Mouse (Mus musculus): ENCODE results near the gene Tex2.

- no peak for TF ChIP-seq POLR2A (IDR thresholded peaks at IDR 0.05; ENCODE audit: control insufficient read depth, extremely low read depth, insufficient read depth, low read length, poor library complexity)
- TF ChIP-seq CTCF (IDR thresholded peaks at IDR 0.05; ENCODE audit: borderline replicate concordance, control insufficient read depth, extremely low read depth, insufficient read depth, low read length, poor library complexity) = no peak
Observed at GRCm38 (mm10) chr11:106590143-106590542, 23.1 kb downstream of the Tex2 start.

All from thymus, adult 2 months (tissue).